Mouse (Mus musculus) spleen, adult 18-20 months (tissue): ENCODE measurements at regions not wholly inside any gene's neighbourhood (a gene's known extent, or its start where the extent isn't known, plus 50 kb on each side); places are given as distances from the start of the nearest gene placed in this dataset.
"Not testable (repeated sequence)": the region's sequence is repeated elsewhere in the genome, so short reads cannot be mapped to it uniquely, and the experiment has no call there.

Experiments used
- DNase-seq, 2 experiments: peaks; one replicate each; pipeline ENCODE4 v3.0.0; 2022; ENCODE audit warnings: mixed read lengths in 2 of 2

DNA sequence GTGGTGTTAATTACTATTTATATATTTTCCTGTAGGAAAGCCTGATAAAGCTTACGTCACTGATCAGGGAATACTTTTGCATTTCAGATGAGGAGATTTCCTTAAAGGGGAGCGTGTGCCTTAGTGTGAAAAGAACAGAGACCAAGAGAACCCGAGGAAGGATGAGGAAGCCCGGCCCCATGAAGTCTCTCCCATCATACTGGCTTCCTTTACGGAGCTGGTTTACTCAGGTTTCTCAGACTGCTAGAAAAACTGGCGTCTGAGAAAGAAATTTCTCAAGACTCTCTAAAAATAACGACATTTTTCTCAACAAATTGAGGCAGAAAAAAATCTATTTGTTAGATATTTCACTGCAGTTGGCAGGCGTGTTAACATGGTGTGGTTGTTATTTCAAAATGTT lies 137.2 kb upstream of the Nrip1 start:
- no peak for DNase-seq

DNA sequence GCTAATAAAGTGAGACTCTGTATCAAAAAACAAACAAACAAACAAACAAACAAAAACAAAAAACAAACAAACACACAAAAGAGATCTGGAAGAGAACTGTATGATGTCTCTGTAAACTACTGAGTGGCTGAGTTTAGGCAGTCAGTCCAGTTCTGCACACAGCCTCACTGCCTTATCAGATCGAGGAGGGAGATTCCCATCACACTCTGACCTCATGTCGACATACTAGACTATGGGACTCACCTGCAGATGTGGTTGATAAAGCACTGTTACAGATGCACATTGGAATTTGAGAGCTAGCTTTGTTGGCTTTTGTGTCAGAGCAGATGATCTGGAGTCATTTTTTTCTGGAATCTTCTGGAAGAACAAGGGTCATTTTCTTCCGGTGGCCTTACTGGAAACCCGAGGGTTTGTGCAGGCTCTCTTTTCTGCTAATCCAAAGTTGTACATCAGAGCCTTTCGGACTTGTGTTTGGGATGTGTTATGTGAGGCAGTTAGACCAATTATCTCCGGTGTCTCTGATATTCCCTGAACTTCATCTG lies 135.6 kb upstream of the Nrip1 start:
- DNase-seq, result no peak

DNA sequence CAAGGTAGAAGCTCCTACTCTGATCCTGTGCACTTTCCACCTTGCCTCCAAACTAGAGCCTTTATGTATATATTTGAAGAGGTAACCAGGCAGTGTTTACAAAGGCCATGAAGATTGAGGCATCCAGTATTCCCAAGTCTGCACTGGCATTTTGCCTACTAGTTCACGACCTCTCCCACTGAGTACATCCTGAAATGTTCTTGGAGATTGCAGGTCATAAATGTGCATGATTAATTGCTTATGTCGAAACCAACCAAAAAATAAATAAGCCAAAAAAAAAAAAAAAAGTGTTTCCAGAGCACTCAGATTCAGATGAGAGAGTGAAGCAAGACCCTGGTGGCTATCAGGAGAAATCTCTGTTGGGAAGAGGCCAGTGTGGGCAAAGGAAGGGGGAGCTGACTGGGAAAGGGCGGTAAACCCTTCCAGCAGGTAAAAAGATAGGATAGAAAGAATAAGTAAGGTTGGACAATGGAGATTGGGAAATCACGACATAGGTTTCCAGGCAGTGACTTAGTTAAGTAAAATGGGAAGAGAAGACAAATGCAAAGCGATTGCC lies 133.6 kb upstream of the Nrip1 start:
- DNase-seq, result no peak

DNA sequence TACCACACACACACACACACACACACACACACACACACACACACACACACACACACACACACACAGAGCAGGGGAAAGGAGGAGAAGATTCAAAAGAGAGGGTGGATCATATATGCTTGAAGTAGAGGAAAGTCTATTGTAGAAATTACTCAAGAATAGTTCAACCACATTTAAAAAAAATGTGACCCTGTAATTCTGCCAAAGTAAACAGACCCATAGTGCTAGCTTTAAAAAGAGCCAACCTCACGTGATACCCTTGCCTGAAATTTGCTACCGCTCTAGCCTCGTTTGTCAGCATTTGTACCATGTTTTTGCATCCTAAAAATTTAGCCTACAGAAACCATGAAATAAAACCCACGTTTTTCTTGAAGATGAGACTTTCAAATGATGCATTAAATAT lies 132.6 kb upstream of the Nrip1 start:
- DNase-seq, result no peak

DNA sequence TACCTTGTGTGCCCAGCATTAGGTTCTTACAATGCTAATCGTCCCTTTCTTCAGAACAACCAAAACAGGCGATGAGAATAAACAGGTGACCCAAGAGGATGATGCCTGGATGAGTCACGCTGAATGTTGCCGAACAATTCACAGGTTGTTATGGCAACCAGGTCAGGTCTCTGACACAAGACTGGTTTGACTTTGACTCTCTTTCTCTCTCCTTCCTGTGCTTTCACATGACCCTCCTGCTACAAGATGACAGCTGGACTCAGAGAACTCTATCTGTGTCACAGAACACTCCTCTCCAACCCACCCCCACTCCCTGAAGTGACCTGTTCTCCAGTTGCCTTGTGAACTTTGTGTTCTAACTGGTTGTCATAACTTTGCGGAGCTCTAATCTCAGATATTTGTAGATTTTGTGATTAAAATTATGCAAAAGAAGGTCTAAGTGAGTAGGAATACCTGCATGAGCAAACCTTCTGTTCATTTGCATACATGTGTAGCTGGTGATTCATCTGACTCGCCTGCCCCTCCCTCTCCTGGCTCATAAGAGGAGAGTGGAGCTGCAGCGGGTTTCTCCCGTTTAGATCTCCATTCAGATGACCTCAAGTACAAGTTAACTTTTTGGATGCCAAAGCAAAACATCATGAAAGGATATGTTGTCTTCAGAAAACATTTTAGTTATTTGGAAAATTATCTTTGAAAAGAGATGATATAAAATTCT lies 126.2 kb upstream of the Nrip1 start:
- no peak for DNase-seq

DNA sequence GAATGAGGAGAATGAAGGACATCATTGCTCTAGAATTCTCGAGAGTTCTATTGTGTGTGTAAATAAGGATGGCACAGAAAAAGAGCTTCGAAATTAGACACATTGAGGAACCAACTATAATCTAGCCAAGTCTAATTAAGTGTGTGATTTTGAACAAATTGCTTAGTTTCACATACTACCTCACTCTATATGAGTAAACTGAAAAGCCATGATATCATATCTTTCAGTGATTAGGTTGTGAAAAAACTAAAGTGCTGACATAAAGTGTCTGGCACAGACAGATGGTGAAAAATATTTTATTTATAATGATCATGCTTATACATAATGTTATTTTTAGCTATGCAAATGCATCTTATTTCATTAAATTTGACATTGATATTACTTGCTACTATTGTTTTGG lies 124.6 kb upstream of the Nrip1 start:
- no peak for DNase-seq

DNA sequence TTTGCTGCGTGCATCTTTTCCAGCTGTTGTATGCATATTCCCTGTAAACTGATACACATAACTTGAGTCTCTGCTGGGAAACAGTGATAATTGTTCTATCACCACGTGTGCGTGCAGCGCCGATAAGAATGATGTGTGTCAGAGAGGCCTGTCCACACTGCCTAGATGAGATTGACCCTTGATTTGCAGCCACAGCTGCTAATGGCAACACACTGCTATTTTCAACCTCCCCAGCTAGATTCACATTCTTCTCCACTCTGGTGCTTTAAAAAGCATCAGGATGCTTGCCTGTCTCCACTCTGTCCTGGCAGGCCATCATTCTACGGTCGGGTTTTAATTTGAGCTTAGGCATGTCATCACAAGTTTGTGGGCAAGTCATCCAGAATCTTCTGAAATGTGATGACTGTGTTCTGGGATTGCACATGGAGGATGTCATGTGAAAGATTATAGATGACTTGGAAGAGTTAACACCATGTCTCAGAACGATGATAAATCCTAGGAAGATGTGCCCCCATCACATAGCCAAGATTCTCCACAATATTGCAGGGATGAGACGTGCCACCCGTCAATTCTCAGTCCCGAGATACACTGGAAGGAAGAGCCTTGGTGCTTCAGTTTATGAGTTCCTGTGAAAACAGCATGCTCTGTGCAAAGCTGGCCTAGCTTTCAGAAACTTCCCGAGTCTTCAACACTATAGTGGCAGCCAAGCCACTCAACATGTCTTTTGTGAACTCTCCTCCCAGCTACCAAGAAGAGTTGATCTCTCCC lies 123.6 kb upstream of the Nrip1 start:
- no peak for DNase-seq

DNA sequence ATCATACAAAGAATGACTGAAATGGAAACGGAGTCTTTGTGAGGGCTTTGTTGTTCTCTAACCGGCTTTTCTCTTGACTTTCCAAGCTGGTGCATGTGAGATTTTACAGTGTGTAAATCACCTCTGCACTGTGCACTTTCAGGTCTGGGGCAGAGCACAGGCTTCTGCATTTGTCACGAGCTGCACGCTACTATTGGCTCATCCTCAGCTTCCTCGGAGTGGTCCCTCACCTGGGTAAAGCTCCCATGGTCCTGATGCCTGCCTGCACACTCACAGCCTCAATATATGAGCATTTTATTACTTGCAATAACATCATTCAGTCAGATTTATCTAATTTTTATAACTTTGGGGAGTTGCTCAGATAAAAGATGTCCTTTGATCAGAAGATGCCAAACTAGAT lies 109.8 kb upstream of the Nrip1 start:
- DNase-seq, result no peak

DNA sequence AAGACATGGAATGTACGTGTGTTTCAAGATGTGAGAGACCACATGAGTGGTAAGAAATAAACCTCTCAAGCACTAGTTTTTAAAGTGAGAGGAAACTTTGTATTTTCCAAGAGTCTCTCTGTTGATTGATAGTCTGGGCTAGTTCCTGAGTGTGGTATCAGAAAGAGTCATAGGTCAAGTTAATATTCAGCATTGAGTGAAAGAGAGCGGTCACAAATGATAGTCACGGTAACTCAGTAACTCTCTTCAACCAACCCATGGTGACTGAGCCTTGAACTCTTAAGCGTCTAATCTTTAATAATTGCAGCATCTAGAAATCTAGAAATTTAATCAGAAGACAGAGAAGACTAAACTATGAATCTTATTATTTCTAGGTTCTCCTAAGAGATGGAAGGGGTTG lies 108.3 kb upstream of the Nrip1 start:
- DNase-seq, result no peak

DNA sequence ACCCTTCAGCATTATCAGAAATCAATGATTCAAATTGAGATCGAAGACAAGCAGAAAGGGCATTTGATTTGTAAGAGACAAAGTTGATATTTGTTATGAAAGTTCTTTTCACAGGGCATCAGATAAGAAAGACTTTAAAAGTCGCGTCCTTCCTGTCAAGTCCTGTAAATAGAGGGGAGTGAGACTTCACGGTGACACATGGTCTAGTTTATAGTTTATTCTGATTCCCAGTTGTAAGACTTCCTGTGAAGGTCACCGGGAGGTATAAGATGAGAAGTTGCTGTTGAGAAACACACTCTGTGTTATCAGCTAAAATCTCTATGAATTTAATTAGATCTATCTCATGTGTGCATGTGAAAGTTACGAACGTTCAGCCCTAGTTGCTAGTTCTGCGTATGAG lies 103.8 kb upstream of the Nrip1 start:
- no peak for DNase-seq

DNA sequence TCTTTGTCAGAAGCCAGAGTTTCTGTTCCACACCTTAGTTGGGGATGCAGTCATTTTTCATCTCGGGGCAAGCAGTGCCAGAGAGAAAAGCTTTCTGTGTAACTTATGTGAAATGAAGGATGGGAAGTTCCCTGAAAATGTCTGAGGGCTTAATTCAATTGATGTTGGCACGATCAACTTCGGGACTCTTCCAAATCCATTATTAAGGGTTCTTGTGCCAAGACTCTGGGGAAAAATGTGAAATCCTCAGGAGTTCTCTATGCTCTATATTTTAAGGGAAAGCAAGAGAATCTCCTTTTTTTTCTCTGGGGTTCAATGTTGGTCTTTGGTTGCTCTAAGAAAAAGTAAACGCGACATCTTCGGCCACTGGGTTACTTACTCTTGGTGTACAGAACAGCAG lies 100.9 kb upstream of the Nrip1 start:
- DNase-seq, result no peak

DNA sequence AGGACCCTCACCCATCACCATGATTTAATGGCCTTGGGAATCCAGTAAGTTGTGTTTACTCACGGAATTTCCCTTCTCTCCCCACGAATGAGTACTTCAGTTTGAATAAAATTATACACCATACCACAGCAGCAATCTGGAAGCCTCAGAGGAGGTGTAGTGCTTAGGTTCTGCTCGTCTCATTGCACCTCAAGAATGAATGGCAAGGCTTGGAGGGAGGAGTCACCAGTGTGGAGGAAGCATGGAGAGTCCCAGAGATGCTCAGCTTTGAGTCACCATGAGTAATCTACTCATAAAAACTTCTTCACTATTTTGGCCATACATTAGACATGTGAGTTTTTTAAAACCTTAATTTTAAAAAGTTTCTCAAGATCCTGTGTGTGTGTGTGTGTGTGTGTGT lies 98.8 kb upstream of the Nrip1 start:
- DNase-seq, result no peak

DNA sequence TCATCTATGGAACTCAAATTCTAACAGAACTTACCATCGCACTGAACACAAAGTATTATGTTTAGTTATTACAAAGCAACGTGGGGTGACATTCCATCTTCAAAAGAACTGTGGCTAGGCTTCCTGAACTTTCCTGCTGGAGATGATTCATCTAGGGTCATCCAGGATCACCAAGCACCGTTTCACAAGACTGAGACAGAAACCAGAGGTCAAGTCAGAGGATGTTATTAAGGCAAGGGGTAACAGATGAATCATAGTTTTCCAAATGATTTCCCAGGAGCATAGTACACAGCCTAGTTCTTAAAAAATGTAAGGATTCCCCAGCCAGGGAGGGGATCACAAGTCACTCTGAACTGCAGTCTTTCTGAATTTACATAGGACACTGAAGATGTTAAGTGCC lies 97.5 kb upstream of the Nrip1 start:
- no peak for DNase-seq

DNA sequence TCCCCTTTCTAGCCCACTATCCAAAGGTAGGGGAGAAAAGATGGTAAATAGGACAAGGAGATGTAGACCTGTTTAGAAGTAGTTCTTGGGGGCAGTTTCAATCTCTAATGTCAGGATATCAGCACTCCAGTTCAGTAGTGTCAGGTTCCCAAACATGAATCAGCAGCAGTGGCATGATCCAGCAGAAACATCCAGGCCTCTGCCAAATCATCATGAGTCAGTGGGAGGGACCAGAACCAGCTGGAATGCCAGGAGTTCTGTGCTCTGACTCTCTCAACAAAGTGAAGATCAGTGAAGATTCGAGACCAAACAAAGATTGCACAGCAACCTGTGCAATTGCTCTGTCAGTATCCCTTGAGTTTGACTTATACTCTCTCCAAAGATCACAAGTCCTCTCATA lies 85.9 kb upstream of the Nrip1 start:
- DNase-seq, result no peak

DNA sequence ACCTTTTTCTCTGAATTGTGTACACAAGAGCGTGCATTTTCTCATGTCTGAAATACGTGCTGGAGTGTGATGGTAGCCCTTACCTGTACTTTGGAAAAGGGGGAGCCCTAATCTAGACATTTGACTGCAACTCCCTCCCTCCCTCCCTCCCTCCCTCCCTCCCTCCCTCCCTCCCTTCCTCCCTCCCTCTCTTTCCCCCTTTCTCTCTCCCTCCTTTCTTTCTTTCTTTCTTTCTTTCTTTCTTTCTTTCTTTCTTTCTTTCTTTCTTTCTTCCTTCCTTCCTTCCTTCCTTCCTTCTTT lies 82.6 kb upstream of the Nrip1 start:
- DNase-seq, result not testable (repeated sequence)

DNA sequence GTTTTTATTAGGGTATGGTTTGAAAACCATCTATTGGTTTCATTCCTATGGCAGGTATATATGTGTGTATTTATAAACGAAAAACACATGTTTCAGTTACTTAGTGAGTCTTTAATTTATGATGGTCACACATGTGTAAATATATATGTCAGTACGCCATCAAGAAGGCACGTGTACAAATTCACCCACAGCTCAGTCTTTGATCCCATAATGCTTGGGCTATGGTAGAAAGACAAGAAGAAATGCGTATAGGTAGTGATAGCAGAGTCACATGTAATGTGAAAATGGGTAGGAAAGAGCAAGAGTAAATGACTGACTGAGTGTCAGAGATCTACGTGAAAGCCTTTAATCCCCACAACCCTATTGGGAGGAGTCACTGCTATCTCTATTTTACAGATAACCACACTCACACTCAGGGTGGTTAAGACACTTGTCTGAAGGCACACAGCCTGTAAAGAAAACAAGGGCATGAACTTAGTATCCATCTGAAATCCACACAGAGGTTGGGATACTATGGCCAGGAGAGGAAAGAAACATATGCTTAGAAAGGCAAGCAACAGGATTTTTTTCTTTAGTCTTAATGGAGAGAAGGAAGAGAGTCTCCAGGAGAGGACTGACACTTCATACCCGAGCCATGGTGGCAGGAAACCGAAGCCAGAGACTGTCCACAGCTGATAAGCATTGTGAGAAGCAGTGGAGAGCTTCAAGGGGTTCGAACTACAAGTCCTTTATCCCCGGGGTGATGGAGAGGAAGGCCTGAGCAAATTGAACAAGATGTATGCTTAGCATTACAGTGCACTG lies 82.1 kb upstream of the Nrip1 start:
- DNase-seq, result no peak

DNA sequence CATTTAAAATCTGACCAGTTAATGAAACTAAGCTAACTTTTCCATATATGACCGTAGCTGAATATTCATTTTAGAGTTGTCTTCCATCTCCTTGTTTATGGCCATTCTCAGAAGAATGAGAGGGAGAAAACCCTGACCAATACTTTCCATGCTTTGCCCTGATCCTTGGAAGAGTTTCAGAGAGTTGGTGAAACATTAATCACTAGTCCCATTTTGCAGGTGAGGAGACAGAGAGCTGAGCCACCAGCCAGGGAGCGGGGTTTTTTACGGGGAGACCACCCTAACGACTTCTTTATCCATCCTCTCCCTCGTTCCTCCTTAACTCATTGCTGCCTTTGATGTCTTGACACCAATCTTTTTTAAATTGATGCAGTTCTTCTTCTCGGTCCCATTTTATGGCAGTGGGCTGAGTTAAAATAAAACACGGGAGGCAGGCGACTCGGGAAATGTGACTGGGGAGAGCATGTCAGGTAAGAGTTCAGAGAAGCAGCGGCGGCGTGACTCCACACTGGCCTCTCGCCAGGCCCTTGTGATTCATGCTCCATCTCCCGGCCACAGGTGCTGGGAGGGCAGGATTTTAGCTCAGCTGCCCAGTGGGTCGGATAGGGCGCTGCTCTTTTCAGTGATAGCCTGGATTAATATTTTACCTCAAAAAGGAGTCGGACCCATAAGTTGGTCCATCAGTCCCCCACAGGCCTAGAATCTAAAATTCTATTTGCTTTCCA lies 81.3 kb upstream of the Nrip1 start:
- DNase-seq, result no peak

DNA sequence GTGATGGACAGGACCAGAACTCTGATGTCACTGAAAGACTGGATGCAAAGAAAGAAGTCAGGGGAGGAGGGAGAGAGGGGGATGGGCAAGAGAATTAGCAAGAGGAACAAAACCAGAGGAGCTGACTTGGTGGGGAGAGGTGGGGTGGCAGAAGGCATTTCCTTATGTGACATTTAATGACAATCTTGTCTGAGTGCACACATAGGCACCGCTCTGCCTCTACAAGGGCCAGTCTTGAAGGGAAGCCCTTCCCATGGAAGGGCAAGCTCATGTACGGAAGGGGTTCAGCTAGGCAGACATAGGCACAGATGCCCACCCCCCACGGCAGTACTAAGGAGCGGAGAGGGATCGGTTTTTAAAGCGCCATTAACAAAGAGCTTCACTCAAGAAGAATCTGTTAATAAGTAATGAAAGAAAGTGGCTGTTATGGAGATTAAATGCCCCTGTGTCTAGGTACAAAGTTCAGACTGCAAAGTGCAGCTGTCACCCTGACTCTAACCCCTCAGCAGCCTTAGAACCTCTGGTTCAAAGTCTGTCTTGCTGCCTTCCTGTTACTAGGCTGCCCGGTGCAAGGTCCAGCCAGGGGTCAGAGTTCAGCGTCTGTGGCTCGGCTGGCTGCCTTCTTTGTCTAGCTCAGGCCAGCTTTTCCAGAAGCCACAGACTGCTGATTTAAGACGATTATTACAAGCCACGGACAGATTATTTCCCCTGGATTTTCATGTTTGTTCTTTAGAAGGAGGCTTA lies 80.0 kb upstream of the Nrip1 start:
- DNase-seq, result no peak

DNA sequence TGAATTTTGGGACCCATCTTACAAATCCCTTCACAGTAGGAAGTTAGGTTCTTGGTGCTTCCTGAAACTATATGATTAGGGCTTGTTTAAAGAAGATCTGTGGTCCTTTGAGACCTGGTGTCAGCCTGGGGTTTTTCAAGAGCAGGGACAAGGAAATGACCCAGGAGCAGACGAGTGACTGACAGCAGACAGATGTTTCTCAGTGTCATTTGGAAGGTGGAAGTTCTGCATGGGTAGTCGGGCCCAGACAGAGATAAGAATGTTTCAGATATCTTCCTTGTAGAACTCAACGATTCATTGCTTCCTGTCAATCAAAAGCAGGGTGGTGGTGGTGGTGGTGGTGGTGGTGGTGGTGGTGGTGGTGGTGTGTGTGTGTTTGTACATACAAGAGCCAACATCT lies 75.1 kb upstream of the Nrip1 start:
- DNase-seq, result no peak

DNA sequence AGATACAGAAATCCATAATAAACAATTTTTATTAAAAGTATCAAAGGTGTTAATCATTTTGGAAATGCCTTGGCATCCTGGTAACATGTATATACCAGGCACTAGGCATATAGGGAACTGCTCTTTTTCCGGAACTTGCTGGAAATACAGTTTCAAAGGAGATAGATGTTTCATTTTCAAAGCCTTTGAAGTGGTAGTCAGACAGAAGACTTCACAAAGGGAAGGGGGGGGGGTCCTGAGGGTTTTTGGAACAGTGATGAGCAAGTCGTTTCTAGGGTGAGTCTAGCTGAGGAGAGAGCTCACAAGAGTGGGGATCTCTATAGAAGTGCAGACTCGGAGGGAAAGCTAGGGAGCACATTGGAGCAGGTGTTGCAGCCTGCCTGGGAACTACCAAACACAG lies 73.4 kb upstream of the Nrip1 start:
- DNase-seq, result no peak

DNA sequence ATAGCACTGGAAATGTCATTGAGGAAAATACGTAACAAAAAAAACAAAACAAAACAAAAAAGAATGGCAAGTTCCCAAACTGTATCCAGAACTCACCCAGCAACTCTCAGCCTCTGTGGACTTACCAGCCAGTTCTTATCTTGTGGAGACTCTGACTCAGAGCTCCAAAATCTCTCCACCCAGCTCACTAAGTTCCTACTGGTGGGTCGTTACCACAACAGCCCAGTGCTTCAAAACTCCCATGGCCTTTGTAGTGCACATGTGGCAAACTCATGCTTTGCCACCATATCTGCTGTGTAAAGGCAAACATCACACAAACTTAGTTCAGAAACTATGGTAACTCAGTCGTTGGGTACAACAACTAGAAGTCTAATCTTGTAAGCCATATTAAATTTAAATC lies 71.0 kb upstream of the Nrip1 start:
- no peak for DNase-seq

DNA sequence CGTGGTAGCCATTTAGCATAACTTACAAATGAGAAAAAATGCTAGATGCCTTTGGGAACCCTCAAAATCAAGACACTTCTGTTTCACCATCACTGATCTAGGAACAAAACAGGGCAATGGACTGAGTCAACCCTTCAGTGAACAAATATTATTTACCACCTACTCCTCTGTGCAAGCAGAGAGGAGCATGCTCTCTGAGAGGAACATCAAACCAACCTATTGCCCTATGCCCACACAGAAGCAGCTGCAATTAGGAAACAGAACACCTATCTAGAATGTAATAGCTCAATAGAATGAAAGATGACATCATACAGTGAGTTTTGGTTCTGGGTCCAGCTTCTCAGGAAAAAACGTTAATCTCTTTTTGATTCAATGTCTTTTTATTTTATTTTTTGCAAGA lies 69.0 kb upstream of the Nrip1 start:
- no peak for DNase-seq
